Mouse (Mus musculus): Measurements from ENCODE around the gene Ctnnb1. TPM values are rescaled to one million over a fixed set of nuclear protein-coding genes. Genes with fewer than 3 reads are reported as not detected.

The Ctnnb1 gene
- polyA plus RNA-seq, 1 experiment: 234 TPM

DNA sequence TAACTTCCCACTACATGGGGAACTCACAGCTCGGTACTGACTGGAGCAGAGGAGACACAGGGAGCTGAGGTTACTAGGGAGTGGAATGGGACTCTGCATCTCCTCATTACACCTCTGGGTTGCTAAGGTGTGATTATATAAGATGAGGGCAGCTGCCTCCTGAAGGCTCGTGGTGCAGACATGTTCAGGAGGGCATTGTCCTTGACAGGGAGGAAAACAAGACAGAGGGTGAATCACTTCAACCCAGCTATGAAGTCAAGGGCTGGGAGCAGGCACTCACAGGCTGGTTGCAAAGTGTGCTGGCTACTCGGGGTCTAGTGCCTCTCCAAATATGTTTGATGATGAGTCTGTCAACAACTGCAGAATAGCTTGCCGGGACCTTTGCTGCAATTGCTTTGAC, 58.0 kb downstream of the Ctnnb1 start:
- TF ChIP-seq CTCF (IDR thresholded peaks at IDR 0.05; ENCODE audit: low read depth, low read length) (no peak), POLR2A (IDR thresholded peaks at IDR 0.05; ENCODE audit: borderline replicate concordance, low read depth, low read length) (no peak)
- H3K4me1 ChIP-seq (ENCODE audit: control insufficient read depth, insufficient read depth, low read length): no peaks in the 10 kb centered on the region
- no peak overlapping the region for H3K27ac ChIP-seq (ENCODE audit: insufficient read depth, low read depth, low read length)
- no peak overlapping the region for H3K4me3 ChIP-seq (ENCODE audit: insufficient read depth, low read length)

DNA sequence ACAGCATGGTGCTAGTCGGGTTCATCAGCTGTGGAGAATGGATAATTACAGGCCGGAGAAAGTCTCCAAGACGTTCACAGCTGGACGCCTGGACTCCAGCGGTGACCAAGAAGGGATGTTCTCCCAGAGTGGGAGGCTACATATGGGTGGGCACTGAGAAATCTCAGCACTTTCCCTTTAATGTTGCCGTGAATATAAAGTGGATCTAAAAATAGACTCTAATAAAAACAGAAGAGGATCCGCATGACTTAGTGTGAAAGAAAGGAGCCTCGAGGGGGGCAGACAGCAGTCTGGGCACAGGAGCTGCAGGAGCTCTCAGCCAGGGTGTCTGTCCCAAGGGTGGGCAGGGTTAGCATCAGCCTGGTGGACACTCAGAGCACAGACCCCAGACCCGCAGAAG, 59.1 kb downstream of the Ctnnb1 start:
- TF ChIP-seq POLR2A (IDR thresholded peaks at IDR 0.05; ENCODE audit: borderline replicate concordance, low read depth, low read length) (no peak), CTCF (IDR thresholded peaks at IDR 0.05; ENCODE audit: low read depth, low read length) (no peak)
- H3K27ac ChIP-seq (ENCODE audit: insufficient read depth, low read depth, low read length): no peak overlapping the region
- H3K4me3 ChIP-seq (ENCODE audit: insufficient read depth, low read length): no peak overlapping the region
- no peaks in the 10 kb centered on the region for H3K4me1 ChIP-seq (ENCODE audit: control insufficient read depth, insufficient read depth, low read length)

DNA sequence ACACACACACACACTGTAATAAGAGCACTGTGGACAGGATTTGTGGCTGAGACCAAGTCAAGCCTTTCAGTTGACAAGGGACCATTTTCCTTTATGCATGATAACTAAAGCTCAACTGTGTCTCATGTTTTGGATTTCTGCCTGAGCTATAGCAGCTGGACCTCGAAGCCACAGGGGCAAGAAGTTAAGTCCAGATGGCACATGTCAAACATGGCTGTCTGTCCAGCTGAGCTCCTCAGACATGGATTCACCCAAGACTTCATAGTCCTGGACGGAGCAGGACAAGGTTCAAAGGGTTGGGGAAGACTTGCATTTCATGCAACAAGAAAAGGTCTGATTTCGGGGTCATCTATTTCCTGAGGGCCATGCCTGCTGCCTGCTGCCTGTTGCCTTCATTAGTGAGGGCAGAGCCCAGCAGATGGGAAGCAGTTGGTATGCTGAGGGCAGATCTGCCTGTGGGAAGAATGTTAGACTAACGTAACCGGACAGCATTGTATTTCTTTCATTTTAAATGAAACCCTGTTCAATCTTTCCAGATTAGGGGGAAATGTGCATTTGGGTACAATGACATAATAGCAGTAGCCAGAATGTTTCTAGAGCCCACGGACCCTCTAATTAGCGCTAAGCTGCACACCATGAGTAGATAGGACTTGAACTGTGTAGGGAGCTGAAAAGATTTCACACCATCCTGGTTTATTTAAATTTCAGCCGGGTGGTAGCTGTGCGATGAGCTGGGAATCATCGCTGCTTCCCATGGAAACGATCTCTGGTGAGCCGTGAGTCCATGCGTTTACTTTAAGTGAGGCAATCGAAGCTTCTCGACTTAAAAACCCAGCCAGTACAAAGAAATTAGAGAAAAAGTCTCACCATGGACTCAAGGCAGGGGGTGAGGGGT, 61.0 kb downstream of the Ctnnb1 start:
- Histone ChIP-seq H3K4me3 (ENCODE audit: insufficient read depth, low read length) (no peak overlapping the region), H3K27ac (ENCODE audit: insufficient read depth, low read depth, low read length) (no peak overlapping the region), H3K4me1 (ENCODE audit: control insufficient read depth, insufficient read depth, low read length) (no peaks in the 10 kb centered on the region)
- no peak for TF ChIP-seq CTCF (IDR thresholded peaks at IDR 0.05; ENCODE audit: low read depth, low read length)

DNA sequence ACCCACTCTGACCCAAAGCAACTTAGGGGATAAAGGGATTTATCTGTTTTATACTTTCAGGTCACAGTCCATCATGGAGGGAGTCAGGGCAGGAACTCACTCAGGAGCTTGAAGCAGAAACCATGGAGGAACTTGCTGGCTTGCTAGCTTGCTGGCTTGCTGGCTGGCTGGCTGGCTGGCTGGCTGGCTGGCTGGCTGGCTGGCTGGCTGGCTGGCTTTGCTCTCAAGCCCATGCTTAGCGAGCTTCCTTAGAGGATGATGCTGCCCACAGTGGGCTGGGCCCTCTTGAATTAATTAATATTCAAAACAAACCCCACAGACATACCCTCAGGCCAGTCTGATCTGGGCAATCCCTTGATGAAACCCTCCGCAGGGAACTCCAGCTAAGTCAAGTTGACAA, 62.8 kb downstream of the Ctnnb1 start:
- H3K4me3 ChIP-seq (ENCODE audit: insufficient read depth, low read length): no peak overlapping the region
- no peak for TF ChIP-seq CTCF (IDR thresholded peaks at IDR 0.05; ENCODE audit: low read depth, low read length)
- TF ChIP-seq POLR2A (IDR thresholded peaks at IDR 0.05; ENCODE audit: borderline replicate concordance, low read depth, low read length): no peak
- no peaks in the 10 kb centered on the region for H3K4me1 ChIP-seq (ENCODE audit: control insufficient read depth, insufficient read depth, low read length)
- no peak overlapping the region for H3K27ac ChIP-seq (ENCODE audit: insufficient read depth, low read depth, low read length)

DNA sequence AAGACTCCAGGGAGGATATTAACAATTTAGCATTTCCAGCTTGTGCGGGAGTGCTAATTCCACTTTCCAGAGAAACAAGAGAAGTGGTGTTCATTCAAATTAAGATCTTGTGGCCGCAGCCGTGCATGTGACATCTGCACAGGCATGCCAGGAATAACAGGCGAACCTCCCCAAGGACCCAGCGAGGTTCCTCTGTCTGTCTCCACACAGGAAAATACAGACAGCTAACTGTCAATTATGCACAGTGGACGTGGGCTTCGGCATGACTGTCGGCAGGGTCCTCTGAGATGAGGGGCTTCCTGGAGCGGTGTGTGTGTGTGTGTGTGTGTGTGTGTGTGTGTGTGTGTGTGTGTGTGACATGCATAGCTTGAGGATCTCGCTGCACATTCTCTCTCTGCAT, 64.0 kb downstream of the Ctnnb1 start:
- Histone ChIP-seq H3K4me3 (ENCODE audit: insufficient read depth, low read length) (no peak overlapping the region), H3K27ac (ENCODE audit: insufficient read depth, low read depth, low read length) (no peak overlapping the region), H3K4me1 (ENCODE audit: control insufficient read depth, insufficient read depth, low read length) (no peaks in the 10 kb centered on the region)
- TF ChIP-seq POLR2A (IDR thresholded peaks at IDR 0.05; ENCODE audit: borderline replicate concordance, low read depth, low read length): no peak
- TF ChIP-seq CTCF (IDR thresholded peaks at IDR 0.05; ENCODE audit: low read depth, low read length): no peak

DNA sequence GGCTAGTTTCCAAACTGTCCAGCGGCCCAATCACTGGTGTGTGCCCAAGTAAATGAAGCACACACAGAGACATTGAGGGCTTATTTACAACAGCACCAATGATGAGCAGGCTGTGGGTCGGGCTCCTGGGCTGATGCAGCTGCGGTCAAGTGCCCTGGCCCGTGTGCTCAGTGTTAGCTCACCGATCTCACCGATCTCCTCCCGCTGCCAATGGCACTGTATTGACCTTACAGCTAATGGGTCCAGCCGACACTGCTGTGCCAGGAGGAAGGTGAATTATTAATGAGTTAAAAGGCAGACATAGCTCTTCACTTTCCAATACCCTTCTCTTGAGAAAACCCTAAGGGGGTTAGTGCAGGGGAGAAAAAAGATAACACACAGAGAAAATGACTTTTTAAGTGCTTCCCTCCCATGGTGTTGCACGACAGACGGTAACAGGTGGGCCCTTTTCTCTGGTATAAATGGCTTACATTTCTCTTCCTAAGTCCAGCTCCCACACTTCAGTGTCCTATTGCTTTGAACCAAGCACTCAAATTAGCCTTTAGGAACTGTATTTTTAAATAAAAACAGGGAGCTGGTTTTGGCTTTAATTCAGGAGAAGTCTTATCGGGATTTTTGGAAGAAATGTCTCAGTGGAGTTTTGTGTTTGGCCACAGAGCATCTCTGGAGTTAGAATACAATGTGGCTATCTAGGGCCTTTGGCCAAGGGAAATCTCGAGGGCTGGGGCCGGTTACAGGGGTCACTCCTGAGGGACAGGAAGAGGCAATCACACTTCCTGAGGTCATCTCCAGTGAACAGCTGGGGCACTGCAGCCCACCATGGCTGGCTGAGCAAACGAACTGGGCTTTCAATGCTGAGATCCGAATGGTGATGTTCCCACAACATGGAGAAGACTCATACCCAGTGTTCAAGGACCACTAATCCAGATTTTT, 65.5 kb downstream of the Ctnnb1 start:
- TF ChIP-seq POLR2A (IDR thresholded peaks at IDR 0.05; ENCODE audit: borderline replicate concordance, low read depth, low read length) (no peak), CTCF (IDR thresholded peaks at IDR 0.05; ENCODE audit: low read depth, low read length) (no peak)
- no peak overlapping the region for H3K27ac ChIP-seq (ENCODE audit: insufficient read depth, low read depth, low read length)
- H3K4me3 ChIP-seq (ENCODE audit: insufficient read depth, low read length): no peak overlapping the region
- H3K4me1 ChIP-seq (ENCODE audit: control insufficient read depth, insufficient read depth, low read length): no peaks in the 10 kb centered on the region

DNA sequence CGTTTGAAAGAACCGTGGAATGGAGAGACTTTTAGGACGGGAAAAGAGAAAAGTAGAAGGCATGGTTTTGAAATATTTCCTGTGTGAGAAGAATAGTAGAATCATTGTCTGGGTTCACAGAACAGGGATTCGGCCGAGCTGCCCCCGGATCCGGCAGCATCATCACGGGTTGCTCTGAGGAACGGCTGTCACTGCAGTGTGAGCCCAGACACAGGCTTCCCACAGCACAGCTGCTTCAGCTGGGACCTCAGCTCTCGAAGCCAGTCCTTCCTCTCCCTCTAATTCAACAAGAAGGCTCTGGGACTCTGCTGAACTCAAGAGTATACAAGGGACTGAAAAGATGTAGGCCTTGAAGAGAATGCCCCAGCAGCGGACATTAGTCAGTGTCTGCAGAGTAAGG, 69.7 kb downstream of the Ctnnb1 start:
- H3K27ac ChIP-seq (ENCODE audit: insufficient read depth, low read depth, low read length): no peak overlapping the region

DNA sequence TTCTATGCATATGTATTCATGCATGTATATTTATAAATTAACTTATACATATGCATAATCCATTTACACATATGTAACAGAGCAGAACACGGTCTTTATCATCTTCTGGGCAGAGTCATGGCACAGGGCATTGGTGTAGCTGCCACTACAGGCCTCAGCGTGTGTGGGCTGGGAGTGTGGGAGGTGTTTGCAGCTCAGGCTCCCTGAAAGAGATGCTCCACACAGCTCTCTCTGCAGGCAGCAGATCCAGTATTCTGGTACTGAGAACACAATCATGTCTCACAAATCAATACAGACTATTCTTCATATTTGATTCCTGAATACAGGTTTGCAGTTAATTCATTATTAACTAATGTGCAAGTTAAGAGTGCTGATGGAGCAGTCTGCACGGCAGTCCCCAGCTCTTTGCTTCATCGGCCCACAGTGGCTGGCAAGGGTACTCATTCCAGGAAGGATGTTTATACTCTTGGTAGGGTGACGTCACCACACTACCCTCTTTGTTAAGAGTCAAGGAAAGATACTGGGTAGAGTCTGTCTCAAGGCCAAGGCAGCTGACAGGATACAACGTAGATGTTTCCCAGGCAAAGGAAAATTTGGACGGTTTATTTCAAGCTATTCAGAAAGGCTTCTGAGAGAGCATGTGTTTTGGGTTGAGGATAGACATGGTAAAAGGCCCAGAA, 71.8 kb downstream of the Ctnnb1 start:
- TF ChIP-seq CTCF (IDR thresholded peaks at IDR 0.05; ENCODE audit: low read depth, low read length) (no peak), POLR2A (IDR thresholded peaks at IDR 0.05; ENCODE audit: borderline replicate concordance, low read depth, low read length) (no peak)
- no peak overlapping the region for H3K4me3 ChIP-seq (ENCODE audit: insufficient read depth, low read length)
- H3K4me1 ChIP-seq (ENCODE audit: control insufficient read depth, insufficient read depth, low read length): no peaks in the 10 kb centered on the region
- H3K27ac ChIP-seq (ENCODE audit: insufficient read depth, low read depth, low read length): no peak overlapping the region

More for the DNA sequence above, 69.7 kb downstream of the Ctnnb1 start:
- TF ChIP-seq CTCF (IDR thresholded peaks at IDR 0.05; ENCODE audit: low read depth, low read length): no peak
- no peak for TF ChIP-seq POLR2A (IDR thresholded peaks at IDR 0.05; ENCODE audit: borderline replicate concordance, low read depth, low read length)
- Histone ChIP-seq H3K4me3 (ENCODE audit: insufficient read depth, low read length) (no peak overlapping the region), H3K4me1 (ENCODE audit: control insufficient read depth, insufficient read depth, low read length) (no peaks in the 10 kb centered on the region)

DNA sequence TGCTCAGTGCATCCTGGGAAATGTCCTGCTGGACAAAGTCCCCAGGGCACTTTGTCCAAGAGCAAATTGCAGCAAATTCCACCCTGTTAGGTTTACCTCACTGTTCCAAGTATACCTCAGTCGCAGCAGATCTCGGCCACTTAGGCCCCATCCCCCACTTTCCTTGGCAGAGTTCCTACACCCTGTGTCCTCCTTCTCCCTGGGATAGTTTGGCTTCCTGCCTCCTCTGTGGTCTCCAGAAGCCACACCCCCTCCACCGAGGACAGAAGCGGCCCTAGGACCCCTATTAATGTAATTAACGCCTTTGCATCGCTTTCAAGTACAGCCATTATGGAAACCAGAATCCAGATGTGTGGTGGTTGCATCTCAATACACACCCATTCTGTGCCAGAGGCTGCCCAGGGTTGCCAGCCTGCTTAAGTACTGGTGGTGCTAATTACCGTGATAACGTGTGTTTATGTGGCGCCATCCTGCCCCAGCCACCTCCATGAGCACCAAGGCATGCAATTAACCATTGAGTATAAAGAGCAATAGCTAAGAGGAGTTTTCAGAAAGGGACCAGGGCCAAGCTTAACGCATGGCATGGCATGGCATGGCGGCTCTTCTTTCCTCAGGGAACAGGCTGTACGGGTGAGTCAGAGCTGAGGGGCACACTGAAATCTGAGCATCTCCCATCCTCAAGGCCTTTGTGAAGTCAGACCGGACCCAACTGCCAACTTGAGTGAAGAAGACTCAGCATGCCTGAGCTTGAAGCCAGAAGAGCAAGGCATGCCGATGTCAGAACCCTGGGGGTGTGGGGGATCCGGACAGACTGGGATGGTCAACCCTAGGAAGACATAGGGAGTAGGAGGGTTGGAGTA, 72.9 kb downstream of the Ctnnb1 start:
- Histone ChIP-seq H3K27ac (ENCODE audit: insufficient read depth, low read depth, low read length) (no peak overlapping the region), H3K4me3 (ENCODE audit: insufficient read depth, low read length) (no peak overlapping the region), H3K4me1 (ENCODE audit: control insufficient read depth, insufficient read depth, low read length) (no peaks in the 10 kb centered on the region)
- no peak for TF ChIP-seq POLR2A (IDR thresholded peaks at IDR 0.05; ENCODE audit: borderline replicate concordance, low read depth, low read length)
- TF ChIP-seq CTCF (IDR thresholded peaks at IDR 0.05; ENCODE audit: low read depth, low read length): no peak

Data from bone marrow macrophage, adult 2 months (primary cell).